Mouse (Mus musculus): Measurements from ENCODE around the gene Slc4a8.
"Not testable (repeated sequence)": the region's sequence is repeated elsewhere in the genome, so short reads cannot be mapped to it uniquely, and the experiment has no call there.

The Slc4a8 gene

DNA sequence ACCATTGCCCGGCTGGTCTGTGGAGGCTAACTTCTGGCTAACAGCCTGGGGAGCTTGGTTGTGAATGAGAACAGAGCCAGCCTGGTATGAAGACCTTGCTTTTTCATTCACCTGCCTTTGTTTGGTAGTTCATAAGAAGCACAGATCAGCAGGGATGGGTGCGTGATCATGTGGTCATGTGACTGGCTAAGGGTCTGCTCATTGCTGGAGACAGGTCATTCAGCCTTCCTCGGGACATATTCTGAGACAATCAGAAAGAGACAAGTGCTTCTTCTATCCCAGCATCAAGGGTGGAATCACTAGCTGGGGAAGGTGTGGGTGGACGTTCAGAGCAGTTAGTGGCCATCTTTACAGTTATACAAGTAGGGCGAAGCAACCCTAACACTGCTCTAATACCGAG is 22.1 kb upstream of the Slc4a8 start:
- intact Hi-C loops (cut with DNase I): no loop called here

- intact Hi-C loops (cut with DNase I): no loop called here
These were observed 18.3 kb upstream of the Slc4a8 start for GRCm38 (mm10) chr15:100743238-100743637.

DNA sequence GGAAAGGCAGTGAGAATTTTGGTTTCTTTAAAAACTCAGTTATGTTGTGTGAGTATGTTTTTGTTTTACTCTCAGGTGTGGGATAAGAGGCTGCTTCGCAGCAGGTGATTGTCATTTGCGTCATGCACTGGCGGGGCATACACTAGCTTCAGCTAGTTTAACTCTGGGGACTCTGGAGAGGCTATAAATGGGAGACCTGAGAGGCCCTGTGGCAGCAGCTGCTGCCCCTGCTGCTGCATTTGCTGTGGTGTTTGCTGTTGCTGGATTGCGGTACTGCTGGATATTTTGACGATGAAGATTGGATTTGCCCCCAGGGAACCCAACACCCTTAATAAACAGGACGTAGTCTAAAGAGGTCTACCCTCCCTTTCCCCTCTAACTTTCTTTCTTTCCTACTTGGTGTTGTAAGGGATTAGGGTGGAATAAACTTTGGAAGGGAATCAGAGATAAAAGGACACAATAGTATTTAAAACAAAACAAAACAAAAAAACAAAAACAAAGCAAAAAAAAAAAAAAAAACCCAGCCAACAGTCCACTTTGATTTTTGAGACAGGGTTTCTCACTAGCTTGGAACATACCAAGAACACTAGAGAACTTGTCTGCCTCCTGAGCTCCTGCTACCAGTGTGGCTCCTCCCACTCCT is 14.9 kb upstream of the Slc4a8 start:
- intact Hi-C loops (cut with DNase I): no loop called here

DNA sequence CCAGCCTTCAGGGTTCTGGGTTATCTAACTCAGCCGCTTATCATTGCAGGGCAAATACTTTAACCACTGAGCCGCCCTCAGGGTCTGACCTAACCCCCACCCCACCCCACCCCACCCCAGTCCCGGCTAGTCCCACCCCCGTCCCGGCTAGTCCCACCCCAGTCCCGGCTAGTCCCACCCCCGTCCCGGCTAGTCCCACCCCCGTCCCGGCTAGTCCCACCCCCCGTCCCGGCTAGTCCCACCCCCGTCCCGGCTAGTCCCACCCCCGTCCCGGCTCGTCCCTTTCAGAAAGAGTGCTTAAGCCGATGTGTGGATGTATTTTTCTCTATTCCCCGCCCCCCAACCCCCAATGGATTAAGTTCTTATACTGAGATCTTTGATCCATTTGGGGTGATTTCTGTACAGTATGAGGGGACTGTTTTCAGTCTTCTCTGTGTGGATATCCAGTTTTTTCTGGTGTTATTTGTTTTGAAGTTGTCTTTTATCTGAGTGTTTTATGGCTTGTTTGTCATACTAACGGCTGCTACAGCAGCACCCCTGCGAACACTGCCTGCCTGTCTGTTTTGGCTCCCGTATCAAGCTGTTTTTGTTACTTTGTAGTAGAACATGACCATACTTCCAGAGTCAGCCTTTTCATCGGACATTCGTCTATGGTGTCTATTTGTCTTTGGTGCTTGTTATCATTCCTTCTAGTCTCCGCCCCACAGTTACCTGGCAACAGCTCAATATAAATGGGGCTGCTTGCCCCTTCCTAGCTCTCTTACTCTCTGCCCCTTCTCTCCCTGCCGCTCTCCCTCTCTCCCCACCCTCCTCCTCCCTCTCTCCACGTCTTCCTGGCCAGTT is 14.2 kb upstream of the Slc4a8 start:
- intact Hi-C loops (cut with DNase I): no loop called here

- intact Hi-C loops (cut with DNase I): no loop called here
These were observed 13.0 kb upstream of the Slc4a8 start for GRCm38 (mm10) chr15:100748584-100748983.

DNA sequence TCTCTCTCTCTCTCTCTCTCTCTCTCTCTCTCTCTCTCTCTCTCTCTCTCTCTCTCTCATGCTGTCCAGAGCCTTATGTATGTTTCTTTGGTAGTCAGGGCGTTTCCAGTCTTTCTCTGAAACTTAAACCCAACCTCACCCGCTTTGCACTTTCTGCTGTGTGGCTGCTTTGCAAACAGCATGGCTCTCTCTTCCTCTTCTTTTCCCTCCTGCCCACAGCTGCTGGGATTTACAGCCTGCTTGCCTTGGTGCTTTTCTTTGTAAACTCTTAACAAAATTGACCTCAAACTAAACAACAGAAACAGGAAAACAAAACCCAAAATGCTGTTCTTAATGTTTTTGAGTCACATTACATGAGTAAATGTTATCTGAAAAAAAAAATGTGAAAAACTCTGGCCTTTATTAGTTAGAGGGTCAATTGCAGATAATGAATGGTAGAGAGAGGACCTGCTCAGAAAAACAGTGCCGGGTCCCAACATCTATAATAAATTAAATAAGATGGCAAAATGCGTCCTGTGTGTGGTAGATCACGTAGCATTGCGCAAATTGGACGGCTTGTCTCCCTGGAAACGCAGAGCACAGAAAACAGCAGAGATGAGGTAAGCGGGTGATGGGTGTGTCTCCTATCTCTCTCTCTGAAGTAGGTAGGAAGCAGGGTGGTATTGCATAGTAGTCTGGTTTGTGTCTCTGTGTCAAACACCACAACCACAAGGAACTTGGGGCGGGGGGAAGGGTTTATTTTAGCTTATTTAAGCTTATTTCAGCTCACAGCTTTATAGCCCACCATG is 11.6 kb upstream of the Slc4a8 start:
- intact Hi-C loops (cut with DNase I): no loop called here

GRCm38 (mm10) chr15:100752439-100752838 is 9.1 kb upstream of the Slc4a8 start:
- intact Hi-C loops (cut with DNase I): no loop called here

DNA sequence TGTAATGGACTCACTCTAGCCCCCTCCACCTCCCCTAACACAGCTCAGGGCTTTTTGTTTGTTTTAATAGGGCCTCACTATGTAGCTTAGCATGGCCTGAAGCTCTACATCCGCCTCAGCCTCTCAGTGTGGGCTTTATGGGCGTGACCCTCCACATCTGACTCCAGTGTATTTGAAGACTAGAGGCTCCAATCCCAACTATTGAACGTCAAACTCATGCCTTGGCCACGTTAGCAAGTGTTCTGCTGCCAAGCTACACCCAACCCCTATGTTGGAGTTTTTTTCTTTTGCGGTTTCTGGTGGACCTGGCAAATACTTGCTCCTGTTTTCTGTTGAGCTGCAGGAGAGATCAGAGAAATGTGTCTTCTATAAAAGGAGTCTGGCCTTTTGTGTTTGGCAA is 8.5 kb upstream of the Slc4a8 start:
- intact Hi-C loops (cut with DNase I): no loop called here

DNA sequence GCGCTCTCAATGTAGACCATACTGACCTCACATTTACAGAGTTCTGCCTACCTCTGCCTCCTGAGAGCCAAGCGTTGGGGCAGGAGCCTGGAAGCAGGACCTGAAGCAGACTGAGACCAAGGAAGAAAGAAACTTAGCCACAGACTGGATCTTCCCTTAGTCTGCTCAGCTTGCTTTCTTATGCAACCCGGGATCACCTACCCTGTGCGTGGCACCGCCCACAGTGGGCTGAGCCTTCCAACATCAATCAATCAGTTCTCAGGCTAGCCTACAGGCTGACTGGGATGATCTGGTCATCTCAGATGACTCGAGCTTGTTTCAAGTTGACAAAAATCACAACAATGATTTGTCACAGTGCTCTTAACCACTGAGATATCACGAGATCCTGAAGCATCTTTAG is 7.5 kb upstream of the Slc4a8 start:
- intact Hi-C loops (cut with DNase I): no loop called here

DNA sequence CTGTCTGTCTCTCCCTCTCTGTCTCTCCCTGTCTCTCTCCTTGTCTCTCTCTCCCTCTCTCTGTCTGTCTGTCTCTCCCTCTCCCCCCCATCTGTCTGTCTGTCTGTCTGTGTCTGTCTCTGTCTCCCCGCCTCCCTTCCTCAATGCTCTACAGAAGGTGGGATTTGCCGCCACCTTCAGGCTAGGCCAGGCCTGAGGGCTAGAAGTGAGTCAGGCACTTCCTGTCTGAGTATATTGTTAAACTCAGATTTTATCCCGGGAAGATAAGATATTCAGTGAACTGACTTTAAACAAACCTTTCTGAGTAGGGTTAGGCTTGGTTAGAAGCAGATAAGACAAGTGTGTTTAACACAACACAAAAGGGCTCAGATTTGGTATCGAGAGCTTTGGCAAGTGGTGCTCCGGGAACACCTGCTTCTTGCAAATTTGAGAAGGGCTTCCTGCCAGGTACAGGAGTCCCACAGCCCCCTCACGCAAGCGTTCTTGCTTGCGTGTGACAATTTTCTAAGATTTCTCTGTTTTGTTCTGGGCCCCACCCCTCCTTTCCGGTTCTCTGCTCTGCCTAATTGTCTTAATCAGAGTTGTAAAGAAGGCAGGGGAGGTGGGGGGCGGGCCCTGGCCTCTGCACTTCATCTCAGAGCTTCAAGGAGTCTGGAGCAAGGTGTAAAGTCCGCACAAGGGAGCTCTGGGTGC is 6.6 kb upstream of the Slc4a8 start:
- intact Hi-C loops (cut with DNase I): loop anchor here (5.0 kb wide), 2 partner anchors 67 to 292 kb away; partner anchors contain the start of gene Gm47841

DNA sequence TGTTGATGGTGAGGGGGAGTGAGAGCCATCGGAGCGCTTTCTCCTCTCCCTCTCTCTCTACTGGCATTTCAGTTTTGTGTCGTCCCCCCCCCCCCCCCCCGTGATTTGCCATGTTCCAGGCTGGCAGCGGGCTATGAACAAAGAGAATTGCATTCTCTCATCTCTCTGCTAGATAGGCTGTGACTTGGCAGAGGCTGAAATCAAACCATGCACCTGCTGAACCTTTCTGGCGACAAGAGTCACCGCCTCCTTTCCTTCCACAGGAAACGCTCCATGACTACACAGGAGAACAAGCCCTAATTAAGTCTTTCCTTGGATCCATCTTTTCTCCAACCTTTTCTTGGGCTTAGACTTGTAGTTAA is 6.1 kb upstream of the Slc4a8 start:
- intact Hi-C loops (cut with DNase I): loop anchor here (5.0 kb wide), 2 partner anchors 67 to 292 kb away; partner anchors contain the start of gene Gm47841

GRCm38 (mm10) chr15:100755881-100756624 is 5.5 kb upstream of the Slc4a8 start:
- intact Hi-C loops (cut with DNase I): loop anchor here (2.0 to 5.0 kb wide), 3 partner anchors 66 to 291 kb away; partner anchors contain the start of gene Gm47841

DNA sequence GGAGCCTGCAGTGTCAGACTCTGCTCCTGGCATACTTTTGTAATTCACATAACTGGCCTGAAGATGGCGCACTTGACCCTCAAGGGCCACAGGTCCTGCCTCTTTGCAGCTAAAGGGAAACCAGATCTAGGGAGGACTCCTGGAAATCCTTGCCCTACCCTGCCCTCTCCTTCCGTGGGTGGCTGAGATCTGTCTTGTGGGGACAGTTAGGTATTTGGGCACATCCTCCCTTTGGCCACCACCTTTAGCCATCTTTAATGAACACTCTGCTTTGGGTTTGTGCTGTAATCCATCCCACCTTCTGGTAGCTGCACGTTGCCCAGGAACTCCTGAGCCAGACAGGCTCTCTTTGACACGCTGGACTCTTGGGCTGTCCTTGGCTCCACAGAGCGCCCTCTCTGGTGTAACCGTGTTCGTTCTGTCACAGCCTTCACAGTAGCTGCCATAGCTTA is 4.0 kb upstream of the Slc4a8 start:
- intact Hi-C loops (cut with DNase I): loop anchor here (2.0 to 5.0 kb wide), 3 partner anchors 65 to 290 kb away; partner anchors contain the start of gene Gm47841

- intact Hi-C loops (cut with DNase I): loop anchor here (5.0 kb wide), 2 partner anchors 63 to 288 kb away; partner anchors contain the start of gene Gm47841
These were observed 2.3 kb upstream of the Slc4a8 start for GRCm38 (mm10) chr15:100759286-100759685.

DNA sequence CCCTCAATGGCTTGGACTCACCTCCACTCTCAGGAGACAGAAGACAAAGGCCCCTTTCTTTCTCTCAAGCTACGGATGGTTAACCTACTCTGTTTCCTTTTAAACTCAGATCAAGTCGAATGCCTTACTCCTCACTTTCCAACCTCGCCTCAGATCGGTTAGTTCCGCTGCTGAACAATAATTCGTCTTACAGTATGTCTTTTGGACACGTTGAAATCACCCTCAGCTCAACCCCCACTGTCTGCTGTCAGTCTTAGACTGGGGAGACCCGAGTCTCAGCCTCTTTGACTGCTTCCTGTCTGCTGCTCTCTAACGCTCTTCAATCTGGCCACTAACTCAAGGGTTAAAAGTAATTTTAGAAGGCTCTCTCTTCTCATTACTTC is 520 bp upstream of the Slc4a8 start:
- intact Hi-C loops (cut with DNase I): no loop called here

DNA sequence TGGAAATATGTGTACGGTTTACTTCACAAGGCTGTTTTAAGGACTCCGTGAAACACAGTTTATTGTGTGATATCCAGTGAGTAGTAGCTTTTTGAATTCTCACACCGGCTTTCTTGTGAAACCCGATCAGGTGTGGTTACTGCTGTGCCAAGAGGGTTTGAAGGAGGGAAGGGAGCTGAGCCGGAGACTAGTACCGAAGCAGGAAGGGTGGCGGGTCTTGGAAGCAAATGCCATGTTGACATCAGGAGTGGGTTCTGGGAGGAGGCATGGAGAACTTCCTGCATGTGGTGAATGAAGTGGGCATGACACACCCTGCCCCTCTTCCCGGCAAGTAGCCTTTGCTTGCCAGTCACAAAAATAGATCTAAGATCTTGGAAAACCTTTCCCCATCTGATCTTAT is 1.1 kb downstream of the Slc4a8 start:
- intact Hi-C loops (cut with DNase I): no loop called here

- intact Hi-C loops (cut with DNase I): no loop called here
These were observed 2.8 kb downstream of the Slc4a8 start for GRCm38 (mm10) chr15:100764163-100764951.

DNA sequence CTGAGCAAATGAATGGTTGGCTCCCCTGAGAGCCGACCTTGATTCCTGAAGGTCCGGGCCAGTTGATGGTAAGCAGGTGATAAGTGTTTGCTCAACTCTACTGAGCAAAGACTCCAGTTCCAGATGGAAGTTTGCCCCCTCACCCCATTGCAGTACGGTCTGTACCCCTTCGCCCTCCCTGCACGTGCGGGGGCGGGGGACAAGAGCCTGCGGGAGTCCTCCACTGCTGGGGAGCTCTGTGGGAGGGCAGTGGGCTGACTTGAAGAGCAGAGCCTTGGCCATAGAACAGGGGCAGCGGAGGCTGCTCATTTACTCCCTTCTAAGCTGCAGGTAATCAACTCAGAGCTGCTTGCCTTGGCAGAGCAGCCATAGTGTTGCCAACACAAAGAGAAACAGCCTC is 5.3 kb downstream of the Slc4a8 start:
- intact Hi-C loops (cut with DNase I): no loop called here

DNA sequence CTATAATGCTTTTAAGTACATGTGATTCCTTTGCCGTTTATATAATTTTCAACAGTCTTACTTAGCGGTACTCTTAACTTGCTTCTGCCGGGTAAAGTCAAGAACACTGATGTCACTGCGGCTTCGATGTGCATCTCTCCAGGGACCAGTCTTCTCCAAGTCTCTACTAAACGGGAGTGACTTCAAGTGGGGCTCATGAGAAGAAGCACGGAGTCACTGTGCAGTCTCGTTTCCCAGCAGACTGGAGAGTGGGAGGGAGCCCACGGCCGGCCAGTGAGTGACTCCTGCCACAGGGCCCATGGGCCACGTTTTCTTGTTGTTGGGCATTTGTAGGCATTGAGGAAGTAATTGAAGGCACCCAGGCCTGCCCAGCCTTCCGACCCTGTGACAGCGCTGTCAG is 6.3 kb downstream of the Slc4a8 start:
- intact Hi-C loops (cut with DNase I): no loop called here

GRCm38 (mm10) chr15:100769023-100769422 is 7.5 kb downstream of the Slc4a8 start:
- intact Hi-C loops (cut with DNase I): not testable (repeated sequence)

Measured in adrenal gland (tissue).